Mouse (Mus musculus) megakaryocyte progenitor cell, adult 5-6 weeks (primary cell): ENCODE results near the gene Dolpp1. TPM values are rescaled to one million over a fixed set of nuclear protein-coding genes. Genes with fewer than 3 reads are reported as not detected.
"Not testable (repeated sequence)": the region's sequence is repeated elsewhere in the genome, so short reads cannot be mapped to it uniquely, and the experiment has no call there.

ENCODE experiments used
- ATAC-seq: replicated peaks from 2 replicates; pipeline ENCODE4 v1.8.0; 2016; ENCODE audit warnings: mild to moderate bottlenecking, moderate TSS enrichment, inconsistent platforms; ENCODE audit not compliant: poor library complexity
- total RNA-seq, 2 experiments: library from RNA; stranded (forward) in 1 of 2; stranded (reverse) in 1 of 2; fragments of 157-497, 149-512 nt in 1 of 2; fragments of 200-1000 nt in 1 of 2; gene quantifications; 2 replicates each; pipeline versions ENCODE4 v1.2.3 to v1.2.4; 2015 to 2017

The Dolpp1 gene
- total RNA-seq, 2 experiments from 2014 or later = 4.0 to 16.3 TPM

DNA sequence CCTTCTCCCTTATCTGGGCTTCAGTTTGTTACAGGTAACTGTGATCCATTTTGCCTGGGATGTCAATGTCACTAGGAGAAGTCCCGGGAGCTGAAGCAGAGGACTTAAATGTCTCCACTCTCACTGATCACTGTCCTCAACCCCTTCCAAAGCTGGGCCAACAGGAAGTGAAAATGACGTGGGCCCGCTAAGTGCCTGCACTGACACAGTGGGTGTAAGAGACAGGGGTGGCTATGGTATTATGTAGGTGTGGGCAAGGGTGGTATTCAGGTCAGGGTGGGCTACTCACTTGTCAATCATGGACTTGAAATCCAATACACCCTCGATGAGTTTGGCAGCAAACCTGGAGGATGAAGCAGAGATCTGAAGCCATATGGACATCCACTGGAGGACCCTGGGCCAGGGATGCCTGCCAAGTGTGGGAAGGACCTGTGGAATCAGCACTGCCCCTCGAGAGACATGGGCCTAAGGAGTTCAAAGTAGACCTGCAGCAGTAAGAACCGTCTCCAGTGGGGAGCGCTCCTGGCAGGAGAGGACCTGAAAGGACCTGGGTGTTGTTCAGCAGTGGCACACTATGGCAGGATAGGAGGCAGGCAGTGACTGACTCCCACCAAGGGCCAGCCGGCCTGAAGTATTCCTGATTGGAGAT, 16.5 kb downstream of the Dolpp1 start:
- no peak for ATAC-seq

DNA sequence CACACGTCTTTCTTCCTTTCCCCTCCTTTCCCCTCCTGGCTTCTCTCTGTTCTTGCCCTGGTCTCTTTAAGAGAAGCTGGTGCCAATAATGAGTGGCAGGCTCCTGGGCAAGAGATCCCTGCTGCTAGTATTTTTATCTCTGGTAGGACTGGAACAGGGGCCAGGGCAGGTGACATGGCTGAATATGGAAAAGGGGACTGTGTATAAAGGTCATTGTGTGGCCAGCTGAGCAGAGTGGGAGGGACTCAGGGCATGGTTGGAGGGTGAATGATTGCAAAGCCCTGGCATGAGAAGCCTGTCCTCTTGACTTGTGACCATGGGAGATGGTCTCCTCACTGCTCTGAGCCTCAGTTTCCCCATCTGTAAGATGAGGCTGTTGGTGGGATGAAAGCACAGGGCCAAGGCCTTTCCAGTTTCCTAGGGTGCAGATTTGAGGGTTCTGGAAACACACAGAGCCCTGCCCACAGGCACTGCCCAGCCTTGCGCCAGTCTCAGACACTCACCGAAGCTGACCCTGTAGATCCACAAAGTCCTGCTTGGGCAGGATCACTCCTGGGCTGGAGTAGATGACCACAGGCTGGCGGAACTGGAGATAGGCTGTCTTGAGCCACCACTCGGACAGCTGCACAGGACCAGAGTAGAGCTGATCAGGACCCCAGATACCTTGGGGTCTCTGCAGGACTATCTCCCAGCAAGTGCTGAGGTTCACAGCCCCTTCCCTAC, 17.6 kb downstream of the Dolpp1 start:
- ATAC-seq = no peak

DNA sequence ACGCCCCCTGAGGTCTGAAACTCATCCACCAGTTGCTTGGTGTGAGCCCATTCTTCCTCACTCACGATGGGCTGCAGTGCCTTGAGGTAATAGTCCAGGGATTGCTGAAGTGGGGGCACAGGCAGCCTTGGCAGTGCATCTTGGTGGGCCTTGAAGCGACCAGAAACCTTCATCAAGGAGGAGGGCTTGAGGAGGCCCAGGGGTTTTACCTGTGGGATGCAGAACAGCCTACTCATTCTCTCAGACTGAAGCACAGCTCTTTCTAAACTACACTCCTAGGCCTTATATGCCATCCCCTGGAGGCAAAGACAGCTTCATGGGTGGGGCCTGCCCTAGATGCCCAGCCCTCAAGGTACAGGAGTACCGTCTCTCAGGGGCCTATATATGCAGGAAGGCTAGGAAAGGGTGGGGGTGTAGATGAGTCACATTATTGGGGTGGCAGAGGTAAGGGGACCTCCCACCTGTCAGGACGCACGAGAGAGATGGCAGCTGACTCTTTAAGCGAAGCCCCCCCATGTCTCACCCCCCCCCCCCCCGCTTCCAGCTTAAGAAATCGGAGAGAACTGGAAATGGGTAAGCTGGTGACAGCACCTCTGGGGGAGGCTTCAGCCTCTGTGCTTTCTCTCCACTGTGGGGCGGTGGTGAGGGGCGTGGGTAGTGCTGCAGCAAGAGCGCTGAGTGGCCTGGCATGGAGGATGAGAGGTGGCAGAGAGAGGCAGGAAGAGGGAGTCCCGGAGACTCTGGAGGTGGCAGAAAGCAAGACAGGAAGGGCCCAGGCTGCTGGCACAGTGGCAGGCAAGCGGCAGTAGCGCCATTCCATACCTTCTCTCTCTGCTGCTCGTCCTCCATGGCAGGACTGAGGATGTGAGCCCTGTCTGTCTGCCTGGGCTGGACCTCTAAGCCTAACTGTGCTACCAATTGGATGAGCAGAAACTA, 21.3 kb downstream of the Dolpp1 start:
- no peak for ATAC-seq

- ATAC-seq = no peak
These were observed 22.0 kb downstream of the Dolpp1 start for GRCm38 (mm10) chr2:30414101-30414500.

DNA sequence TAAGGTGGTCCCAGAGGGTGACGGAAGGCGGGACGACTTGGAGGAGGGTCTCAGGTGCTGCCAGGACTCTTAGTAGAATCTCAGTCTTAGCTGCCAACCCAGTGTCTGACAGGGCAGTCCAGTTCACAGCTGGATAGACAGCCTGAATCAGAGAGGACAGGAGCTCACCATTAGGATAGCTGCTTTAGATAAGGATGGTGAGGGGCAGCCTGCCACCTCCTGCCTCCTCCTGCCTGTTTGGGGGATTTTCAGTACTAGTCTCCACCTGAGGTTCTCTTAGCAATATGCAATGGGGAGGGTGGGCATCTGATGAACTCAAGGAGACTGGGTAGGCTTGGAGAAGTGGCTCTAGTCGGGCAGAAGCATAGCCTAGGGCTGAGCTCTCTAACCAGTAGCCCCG, 22.6 kb downstream of the Dolpp1 start:
- ATAC-seq = no peak

DNA sequence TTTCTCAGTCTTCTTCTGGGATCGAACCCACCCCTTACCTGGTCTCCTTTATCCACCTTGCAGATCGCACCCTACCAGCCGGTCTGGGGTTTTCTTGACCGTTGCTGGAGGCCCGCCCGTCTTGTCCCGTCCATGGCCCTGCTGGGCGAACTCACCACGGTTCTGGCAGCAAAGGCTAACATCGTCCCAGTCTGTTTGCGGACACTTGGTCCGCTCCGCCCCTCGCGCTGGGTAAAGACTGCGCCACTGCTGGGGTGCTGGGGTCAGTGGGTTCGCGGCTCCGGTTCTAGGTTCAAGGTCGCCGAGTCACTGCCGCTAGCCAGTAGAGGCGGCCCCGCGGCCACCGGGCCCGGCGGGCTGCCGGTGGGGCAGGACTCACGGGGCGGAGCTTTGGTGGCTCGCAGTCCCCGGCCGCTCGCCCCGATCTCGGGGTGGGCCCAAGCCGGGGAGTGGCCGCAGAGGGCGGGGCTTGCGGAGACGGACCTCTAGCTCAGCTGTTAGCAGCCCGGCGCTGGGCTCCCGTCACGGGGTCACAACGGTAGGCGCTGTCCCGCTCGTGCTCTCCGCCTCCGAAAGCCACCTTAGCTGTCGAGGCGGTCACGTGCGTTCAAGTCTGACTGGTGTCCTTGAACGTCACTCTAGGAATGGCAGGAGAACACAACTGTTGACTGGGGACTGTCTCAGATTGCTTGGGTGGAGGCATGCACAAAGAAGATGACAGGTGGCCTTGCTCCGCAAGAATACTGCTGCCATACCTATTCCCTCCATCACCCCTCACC, 23.3 kb downstream of the Dolpp1 start, which contains the start of gene Crat:
Gene Crat (minus strand): TSS at position 657 of the 779 bp plus-strand sequence.
- peak; percentile 60 for ATAC-seq

DNA sequence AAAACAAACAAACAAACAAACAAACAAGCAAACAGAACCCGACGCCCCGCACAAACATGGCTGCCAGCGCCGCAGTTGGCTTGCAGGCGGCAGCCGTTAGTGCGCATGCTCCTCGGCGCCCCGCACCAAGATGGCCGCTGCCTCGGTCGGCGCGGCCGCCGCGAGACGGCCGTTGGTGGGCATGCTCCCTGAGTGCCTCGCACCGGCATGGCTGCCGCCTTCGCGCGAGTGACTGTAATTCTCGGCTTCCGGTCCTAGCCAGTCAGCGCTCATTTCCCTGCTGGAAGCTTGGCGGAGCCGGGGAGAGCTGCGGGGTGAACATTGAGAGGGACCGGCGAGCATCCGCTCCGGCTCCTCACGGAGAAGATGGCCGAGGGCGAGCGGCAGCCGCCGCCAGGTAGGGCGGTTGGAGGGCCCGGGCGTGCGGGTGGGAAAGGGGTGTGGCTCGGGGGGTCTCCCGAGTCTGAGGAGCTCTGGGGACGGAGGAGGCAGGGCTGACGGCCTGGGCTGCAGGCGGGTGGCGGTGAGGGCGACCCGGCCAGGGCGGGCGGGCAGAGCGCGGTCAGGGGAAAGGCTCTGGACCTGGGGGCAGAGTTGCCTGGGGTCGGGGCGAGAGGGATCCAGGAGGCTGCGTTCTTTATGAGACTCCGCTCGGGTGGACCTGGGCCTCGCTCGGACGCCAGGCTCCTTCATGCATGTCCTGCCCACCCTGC, 24.0 kb downstream of the Dolpp1 start, which contains the start of gene Ptpa:
Gene Ptpa (plus strand): TSS at position 104 of the 713 bp plus-strand sequence.
- peak; percentile 59 for ATAC-seq

GRCm38 (mm10) chr2:30416649-30416965, 24.6 kb downstream of the Dolpp1 start:
- no peak for ATAC-seq

DNA sequence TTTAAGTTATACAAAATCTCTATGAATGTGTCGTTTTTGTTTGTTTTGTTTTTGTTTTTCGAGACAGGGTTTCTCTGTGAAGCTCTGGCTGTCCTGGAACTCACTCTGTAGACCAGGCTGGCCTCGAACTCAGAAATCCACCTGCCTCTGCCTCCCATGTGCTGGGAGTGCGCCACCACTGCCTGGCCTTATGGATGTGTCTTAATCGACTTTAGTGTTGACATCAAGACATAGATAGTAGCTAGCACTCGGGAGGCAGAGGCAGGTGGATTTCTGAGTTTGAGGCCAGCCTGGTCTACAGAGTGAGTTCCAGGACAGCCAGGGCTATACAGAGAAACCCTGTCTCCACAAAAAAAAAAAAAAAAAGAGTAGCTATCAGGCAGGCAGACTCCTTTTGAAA, 25.1 kb downstream of the Dolpp1 start:
- not testable (repeated sequence) for ATAC-seq

DNA sequence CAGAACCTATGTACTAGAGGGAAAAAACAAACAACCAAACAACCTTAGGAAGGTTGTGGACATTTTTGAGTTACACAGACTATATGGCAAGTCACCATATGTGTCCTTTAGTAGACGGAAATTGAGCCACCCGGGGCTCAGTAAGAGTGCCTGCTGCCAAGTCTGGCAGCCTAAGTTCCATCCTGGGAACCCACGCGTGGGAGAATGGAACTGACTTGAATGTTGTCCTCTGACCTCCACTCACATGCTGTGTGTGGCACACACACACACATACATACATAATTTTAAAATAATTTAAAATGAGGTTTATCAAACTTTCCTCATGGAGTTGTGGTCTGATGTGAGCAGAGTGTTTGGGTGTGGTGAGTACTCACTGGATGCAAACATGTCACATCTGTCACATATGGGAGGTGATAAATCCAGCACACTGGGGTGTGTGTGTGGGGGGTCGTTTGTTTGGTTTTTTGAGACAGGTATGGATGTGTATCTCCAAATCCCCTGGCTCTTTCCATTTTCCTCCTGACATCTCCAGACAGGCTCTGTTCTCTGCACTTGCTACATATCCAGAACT, 25.6 kb downstream of the Dolpp1 start:
- ATAC-seq = peak; percentile 45

DNA sequence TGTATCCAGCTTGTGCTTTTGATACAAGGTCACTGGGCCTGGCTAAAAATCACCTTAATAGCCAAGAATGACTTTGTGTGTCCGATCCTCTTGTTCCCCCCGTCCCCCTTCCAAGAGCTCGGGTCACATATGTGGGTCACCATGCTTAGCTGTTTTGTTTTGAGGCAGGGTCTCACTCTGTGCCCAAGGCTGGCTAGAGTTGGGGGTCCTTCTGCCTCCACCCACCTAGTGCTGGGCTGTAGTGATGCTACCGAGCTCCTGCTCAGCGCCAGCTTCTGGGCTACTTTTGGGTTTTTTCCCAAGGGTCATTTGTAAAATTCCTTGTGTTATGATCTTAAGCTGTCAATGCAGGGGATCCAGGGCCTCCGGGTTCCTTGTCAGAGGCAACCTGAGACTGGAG, 26.2 kb downstream of the Dolpp1 start:
- ATAC-seq = no peak

- no peak for ATAC-seq
These were observed 27.1 kb downstream of the Dolpp1 start for GRCm38 (mm10) chr2:30419112-30419511.

- no peak for ATAC-seq
These were observed 29.4 kb downstream of the Dolpp1 start for GRCm38 (mm10) chr2:30421432-30421831.

DNA sequence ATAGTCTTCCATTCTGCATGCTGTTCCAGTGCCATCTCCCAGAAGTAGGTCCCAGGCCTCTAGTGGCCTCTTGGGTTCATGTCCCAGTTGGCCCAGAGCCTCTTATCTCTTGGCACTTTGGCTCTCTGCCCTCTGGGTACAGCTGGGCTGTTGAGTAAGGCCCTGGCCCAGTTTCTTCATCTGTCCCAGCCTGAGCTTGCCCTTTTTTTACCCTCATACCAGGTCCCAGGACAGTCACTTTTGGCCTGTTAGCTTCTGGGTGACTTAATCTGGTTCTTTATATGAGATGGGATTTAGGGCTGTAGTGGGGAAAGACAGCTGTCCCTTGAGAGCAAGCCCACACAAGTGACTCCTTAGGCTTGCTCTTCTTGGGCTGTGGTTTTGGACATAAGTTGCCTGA, 37.1 kb downstream of the Dolpp1 start:
- ATAC-seq = peak; percentile 64

DNA sequence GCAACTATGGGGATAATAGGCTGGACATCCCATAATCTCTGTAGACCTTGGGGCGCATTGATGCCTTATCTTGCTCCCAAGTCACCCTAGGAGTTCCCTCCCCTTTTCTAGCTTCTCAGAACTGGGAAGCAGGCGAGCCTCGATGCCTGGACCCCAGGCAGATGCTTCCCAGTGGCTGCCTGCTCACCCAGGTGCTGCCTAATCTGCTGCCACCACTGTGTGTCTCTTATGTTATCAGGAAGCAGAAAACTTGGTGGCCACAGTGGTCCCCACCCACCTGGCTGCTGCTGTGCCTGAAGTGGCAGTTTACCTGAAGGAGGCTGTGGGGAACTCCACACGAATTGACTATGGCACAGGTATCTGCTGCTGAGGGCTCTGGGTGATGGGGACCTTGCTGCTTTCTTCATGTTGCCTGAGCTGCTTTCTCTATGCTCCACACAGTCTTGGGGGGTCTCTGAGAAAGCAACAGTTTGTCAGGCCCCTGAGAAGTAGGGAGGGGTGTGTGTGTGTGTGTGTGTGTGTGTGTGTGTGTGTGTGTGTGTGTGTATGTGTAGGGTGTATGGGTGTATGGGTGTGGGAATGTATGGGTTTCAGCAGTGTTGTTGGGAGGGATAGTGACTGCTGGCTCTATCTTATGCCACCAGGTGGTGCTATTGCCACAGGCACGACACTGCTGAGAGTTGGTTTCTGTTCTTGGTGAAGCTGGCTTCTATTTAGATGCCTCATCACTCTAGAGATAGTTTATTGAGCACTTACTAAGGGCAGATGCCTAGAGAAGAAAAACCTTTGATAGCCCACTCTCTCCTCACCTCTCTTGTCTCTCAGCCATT, 43.5 kb downstream of the Dolpp1 start:
- peak; percentile 85 for ATAC-seq

DNA sequence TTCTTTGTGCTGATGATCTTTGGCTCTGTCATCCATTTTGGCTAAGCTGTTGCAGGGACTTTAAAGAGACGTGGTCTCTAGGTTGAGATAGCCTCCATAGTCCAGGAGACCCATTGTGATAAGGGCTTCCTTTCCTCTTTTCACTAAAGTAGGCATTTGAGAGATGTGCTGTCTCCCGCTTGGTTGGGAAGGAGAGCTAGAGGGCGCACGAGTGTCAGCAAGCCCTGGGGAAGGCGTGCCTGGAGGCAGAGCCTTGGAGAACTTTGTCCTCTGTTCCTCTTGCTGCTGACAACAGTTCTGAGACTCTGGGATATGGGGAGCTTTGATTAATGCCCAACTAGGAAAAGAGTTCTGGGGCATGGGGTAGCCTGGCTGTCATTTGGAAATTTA, 44.1 kb downstream of the Dolpp1 start:
- ATAC-seq = no peak

DNA sequence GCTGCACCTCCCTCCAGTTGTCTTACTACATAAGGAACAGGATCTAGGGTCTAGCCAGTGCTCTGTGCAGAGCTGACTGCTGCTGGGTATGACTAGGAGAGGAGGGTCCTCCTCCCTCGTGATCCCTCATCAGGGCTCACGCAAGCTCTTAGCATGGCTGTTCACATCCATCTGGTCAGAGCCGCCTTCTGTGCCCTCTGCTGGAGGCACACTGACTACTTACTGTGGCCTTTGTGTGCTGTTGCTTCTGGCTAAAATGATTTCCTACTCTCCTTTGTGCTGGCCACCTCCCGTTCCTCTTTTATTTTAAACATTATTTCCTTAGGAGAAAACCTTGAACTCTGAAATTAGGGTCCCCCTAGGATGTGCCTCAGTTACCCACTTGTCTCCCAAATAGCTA, 44.8 kb downstream of the Dolpp1 start:
- ATAC-seq = no peak

DNA sequence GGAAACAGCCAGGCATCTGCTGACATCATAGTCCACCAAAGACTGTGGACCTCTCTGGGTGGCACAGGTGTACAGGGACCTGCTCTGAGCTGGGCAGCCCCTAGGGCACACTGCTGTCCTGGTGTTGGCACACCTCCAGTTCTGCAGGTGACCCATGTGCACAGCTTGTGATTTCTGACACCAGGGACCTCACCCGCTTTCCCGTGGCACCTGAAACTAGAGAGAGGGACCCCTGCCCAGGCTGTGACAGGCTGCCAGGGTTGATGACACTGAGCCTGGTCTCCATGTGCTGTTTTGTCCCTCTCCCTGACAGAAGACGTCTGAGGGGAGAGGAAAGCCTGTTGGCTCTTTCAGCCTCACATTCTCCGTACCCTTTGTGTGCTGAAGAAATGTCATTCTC, 45.7 kb downstream of the Dolpp1 start:
- no peak for ATAC-seq

DNA sequence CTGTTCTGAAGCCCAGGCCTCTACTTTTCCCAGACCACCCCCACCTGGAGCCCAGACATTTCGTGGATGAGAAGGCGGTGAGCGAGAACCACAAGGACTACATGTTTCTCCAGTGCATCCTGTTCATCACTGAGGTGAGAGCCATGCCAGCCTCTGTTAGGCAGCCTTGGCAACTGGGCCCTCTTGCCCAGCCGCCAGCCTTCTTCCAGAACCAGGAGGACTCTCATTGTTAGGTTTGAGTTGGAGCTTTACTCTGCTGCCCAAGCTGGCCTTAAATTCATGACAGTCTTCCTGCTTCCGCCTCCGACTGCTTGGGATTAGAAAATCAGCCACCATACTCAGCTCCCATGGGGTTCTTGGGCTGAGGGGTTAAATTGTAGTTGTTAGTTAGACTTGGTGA, 47.6 kb downstream of the Dolpp1 start:
- no peak for ATAC-seq
